Mouse (Mus musculus): ENCODE results near the gene Tle2. TPM values are rescaled to one million over a fixed set of nuclear protein-coding genes. Genes with fewer than 3 reads are reported as not detected.

Tle2 gene
- total and polyA plus RNA-seq, 3 experiments, result 0.19 to 2.4 TPM; not detected in 1

DNA sequence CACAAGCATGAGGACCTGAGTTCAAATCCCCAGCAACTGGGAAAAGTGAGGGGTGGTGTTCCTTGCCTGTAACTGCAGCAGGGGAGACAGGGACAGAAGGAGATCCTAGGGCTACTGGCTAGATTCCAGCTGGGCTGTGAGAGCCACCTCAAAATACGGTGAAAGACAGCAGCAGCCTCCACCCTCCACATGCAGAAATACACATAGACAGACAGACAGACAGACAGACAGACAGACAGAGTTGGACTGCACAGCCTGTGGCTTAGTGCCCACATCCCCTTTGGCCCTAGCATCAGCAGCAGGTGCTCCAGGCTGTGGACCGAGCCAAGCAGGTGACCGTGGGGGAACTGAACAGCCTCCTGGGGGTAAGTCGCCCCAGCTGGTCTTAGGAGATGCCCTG, 5.6 kb downstream of the Tle2 start:
- no peak overlapping the region for H3K27ac ChIP-seq (ENCODE audit: control insufficient read depth, low read depth, low read length)
- H3K36me3 ChIP-seq (ENCODE audit: control insufficient read depth in 1 of 2, insufficient read depth in 2 of 2, low read length in 2 of 2), result no peaks in the 10 kb centered on the region; a peak in 1 of 4 replicates
- TF ChIP-seq ZC3H11A (IDR thresholded peaks at IDR 0.05; ENCODE audit: low read depth, low read length) (no peak), SMC3 (IDR thresholded peaks at IDR 0.05; ENCODE audit: low read depth, low read length) (no peak), CHD2 (IDR thresholded peaks at IDR 0.05; ENCODE audit: low read length) (no peak), MAZ (IDR thresholded peaks at IDR 0.05; ENCODE audit: low read depth, low read length) (no peak), TAL1 (IDR thresholded peaks at IDR 0.05; ENCODE audit: low read length) (no peak)
- no peak overlapping the region for H3K9ac ChIP-seq (ENCODE audit: control insufficient read depth, low read depth, low read length, poor library complexity, severe bottlenecking)
- no peak for DNase-seq (ENCODE audit: low read depth, low spot score)
- H3K4me3 ChIP-seq (ENCODE audit: control insufficient read depth in 1 of 2, insufficient read depth in 1 of 2, low read depth in 2 of 2, low read length in 2 of 2), result no peak overlapping the region
- no peaks in the 10 kb centered on the region for H3K9me3 ChIP-seq (replicated peaks; ENCODE audit: insufficient read depth, low read length)
- no peaks in the 10 kb centered on the region for H3K27me3 ChIP-seq (ENCODE audit: control insufficient read depth in 1 of 2, insufficient read depth in 2 of 2, low read length in 2 of 2)
- no peaks in the 10 kb centered on the region for H3K79me2 ChIP-seq (ENCODE audit: control insufficient read depth, insufficient read depth, low read length, poor library complexity)
- H3K4me1 ChIP-seq (ENCODE audit: control insufficient read depth in 1 of 2, insufficient read depth in 2 of 2, low read length in 2 of 2), result peaks cover 0 to 6% of the 10 kb centered on the region in 2 experiments; a peak in 2 of 4 replicates

DNA sequence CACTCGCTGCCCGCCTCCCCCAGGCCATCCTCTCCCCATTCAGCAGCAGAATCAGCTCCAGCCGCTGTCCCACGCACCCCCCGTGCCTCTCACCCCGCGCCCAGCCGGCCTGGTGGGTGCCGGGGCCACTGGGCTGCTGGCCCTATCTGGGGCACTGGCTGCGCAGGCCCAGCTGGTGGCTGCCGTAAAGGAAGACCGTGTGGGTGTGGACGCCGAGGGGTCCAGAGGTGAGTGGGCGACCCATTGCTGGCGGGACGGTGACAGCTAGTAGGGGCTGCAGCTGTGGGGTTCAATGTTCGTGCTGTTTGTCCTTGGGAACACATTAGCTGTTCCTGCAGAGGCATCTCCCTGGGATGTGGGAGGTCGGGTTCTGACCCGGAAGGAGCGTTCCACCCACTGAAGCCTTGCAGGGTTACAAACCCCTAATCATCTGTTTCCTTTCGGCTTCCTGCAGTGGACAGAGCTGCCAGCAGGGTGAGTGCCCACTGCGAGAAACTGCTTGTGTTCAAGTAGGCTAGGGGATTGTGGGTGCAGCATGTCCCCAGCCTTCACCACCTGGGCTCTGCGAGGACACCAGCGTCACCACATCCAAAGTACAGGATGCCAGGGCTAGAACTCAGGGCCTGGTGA, 6.2 kb downstream of the Tle2 start:
- no peaks in the 10 kb centered on the region; a peak in 1 of 4 replicates for H3K36me3 ChIP-seq (ENCODE audit: control insufficient read depth in 1 of 2, insufficient read depth in 2 of 2, low read length in 2 of 2)
- H3K4me1 ChIP-seq (ENCODE audit: control insufficient read depth in 1 of 2, insufficient read depth in 2 of 2, low read length in 2 of 2), result peaks cover 0 to 2% of the 10 kb centered on the region in 2 experiments; a peak in 2 of 4 replicates

DNA sequence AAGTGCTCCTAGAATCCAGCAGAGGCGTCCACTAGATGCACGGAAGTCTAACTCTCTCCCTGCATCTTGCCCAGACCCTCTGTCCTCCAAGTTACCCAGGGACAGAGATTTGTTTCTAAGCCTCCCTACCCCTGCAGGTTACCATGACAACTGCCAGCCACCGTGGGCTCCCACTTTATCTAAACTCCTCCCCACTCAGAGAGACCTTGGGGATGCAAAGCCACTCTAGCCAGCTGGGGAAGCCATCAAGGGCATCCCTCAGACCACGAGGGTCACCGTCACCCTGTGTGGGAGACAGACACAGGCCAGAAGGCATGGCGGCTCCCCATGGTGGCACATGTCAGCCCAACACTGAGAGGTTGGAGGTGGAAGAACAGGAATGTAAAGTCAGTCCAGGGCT, 9.0 kb downstream of the Tle2 start:
- Histone ChIP-seq H3K27ac (ENCODE audit: control insufficient read depth, low read depth, low read length) (no peak overlapping the region), H3K4me3 (ENCODE audit: control insufficient read depth in 1 of 2, insufficient read depth in 1 of 2, low read depth in 2 of 2, low read length in 2 of 2) (no peak overlapping the region), H3K79me2 (ENCODE audit: control insufficient read depth, insufficient read depth, low read length, poor library complexity) (no peaks in the 10 kb centered on the region), H3K4me1 (ENCODE audit: control insufficient read depth in 1 of 2, insufficient read depth in 2 of 2, low read length in 2 of 2) (no peaks in the 10 kb centered on the region; a peak in 1 of 4 replicates), H3K27me3 (ENCODE audit: control insufficient read depth in 1 of 2, insufficient read depth in 2 of 2, low read length in 2 of 2) (no peaks in the 10 kb centered on the region), H3K9me3 (replicated peaks; ENCODE audit: insufficient read depth, low read length) (no peaks in the 10 kb centered on the region), H3K9ac (ENCODE audit: control insufficient read depth, low read depth, low read length, poor library complexity, severe bottlenecking) (no peak overlapping the region), H3K36me3 (ENCODE audit: control insufficient read depth in 1 of 2, insufficient read depth in 2 of 2, low read length in 2 of 2) (no peaks in the 10 kb centered on the region)
- DNase-seq (ENCODE audit: low read depth, low spot score), result no peak
- TF ChIP-seq ELF1 (IDR thresholded peaks at IDR 0.05; ENCODE audit: low read depth, low read length), result no peak
- TF ChIP-seq UBTF (IDR thresholded peaks at IDR 0.05; ENCODE audit: borderline replicate concordance, insufficient read depth, low read depth, low read length), result no peak
- TF ChIP-seq ZMIZ1 (IDR thresholded peaks at IDR 0.05; ENCODE audit: low read depth, low read length), result no peak
- no peak for TF ChIP-seq USF2 (IDR thresholded peaks at IDR 0.05; ENCODE audit: borderline replicate concordance in 1 of 2, insufficient read depth in 1 of 2, low read depth in 1 of 2, low read length in 2 of 2)
- no peak for TF ChIP-seq CHD2 (IDR thresholded peaks at IDR 0.05; ENCODE audit: low read length)
- no peak for TF ChIP-seq EP300 (IDR thresholded peaks at IDR 0.05; ENCODE audit: low read depth in 1 of 2, low read length in 2 of 2)
- TF ChIP-seq SIN3A (IDR thresholded peaks at IDR 0.05; ENCODE audit: low read length), result no peak
- TF ChIP-seq E2F4 (IDR thresholded peaks at IDR 0.05; ENCODE audit: borderline replicate concordance, low read depth, low read length), result no peak
- TF ChIP-seq MYC (IDR thresholded peaks at IDR 0.05; ENCODE audit: low read depth, low read length), result no peak
- no peak for TF ChIP-seq NRF1 (IDR thresholded peaks at IDR 0.05; ENCODE audit: insufficient read depth, low read depth, low read length, poor library complexity, severe bottlenecking)
- TF ChIP-seq MAZ (IDR thresholded peaks at IDR 0.05; ENCODE audit: low read depth, low read length), result no peak
- no peak for TF ChIP-seq USF1 (IDR thresholded peaks at IDR 0.05; ENCODE audit: low read depth, low read length)
- no peak for TF ChIP-seq TCF12 (IDR thresholded peaks at IDR 0.05; ENCODE audit: low read depth, low read length)

More for the DNA sequence above, 6.2 kb downstream of the Tle2 start:
- no peak for DNase-seq (ENCODE audit: low read depth, low spot score)
- no peak overlapping the region for H3K9ac ChIP-seq (ENCODE audit: control insufficient read depth, low read depth, low read length, poor library complexity, severe bottlenecking)
- no peaks in the 10 kb centered on the region for H3K9me3 ChIP-seq (replicated peaks; ENCODE audit: insufficient read depth, low read length)
- no peak overlapping the region for H3K4me3 ChIP-seq (ENCODE audit: control insufficient read depth in 1 of 2, insufficient read depth in 1 of 2, low read depth in 2 of 2, low read length in 2 of 2)
- TF ChIP-seq ZNF384 (IDR thresholded peaks at IDR 0.05; ENCODE audit: low read depth, low read length) (no peak), MXI1 (IDR thresholded peaks at IDR 0.05; ENCODE audit: low read depth, low read length) (no peak), BHLHE40 (IDR thresholded peaks at IDR 0.05; ENCODE audit: borderline replicate concordance, low read depth, low read length) (no peak), MYC (IDR thresholded peaks at IDR 0.05; ENCODE audit: low read depth, low read length) (no peak), USF1 (IDR thresholded peaks at IDR 0.05; ENCODE audit: low read depth, low read length) (no peak), EP300 (IDR thresholded peaks at IDR 0.05; ENCODE audit: low read depth in 1 of 2, low read length in 2 of 2) (no peak), CHD2 (IDR thresholded peaks at IDR 0.05; ENCODE audit: low read length) (no peak), TAL1 (IDR thresholded peaks at IDR 0.05; ENCODE audit: low read length) (no peak), TBP (IDR thresholded peaks at IDR 0.05; ENCODE audit: low read depth, low read length) (no peak), POLR2A (IDR thresholded peaks at IDR 0.05; ENCODE audit: control insufficient read depth in 1 of 2, insufficient read depth in 1 of 2, low read depth in 1 of 2, low read length in 2 of 2, poor library complexity in 1 of 2) (no peak), MAX (IDR thresholded peaks at IDR 0.05; ENCODE audit: low read length) (no peak), TCF12 (IDR thresholded peaks at IDR 0.05; ENCODE audit: low read depth, low read length) (no peak), GABPA (IDR thresholded peaks at IDR 0.05; ENCODE audit: low read depth, low read length) (no peak), CHD1 (IDR thresholded peaks at IDR 0.05; ENCODE audit: low read depth, low read length) (no peak), MAFK (IDR thresholded peaks at IDR 0.05; ENCODE audit: borderline replicate concordance, low read depth, low read length) (no peak), NRF1 (IDR thresholded peaks at IDR 0.05; ENCODE audit: insufficient read depth, low read depth, low read length, poor library complexity, severe bottlenecking) (no peak), GATA1 (IDR thresholded peaks at IDR 0.05; ENCODE audit: low read depth, low read length) (no peak), MEF2A (IDR thresholded peaks at IDR 0.05; ENCODE audit: extremely low read depth, insufficient replicate concordance, low read depth, low read length, poor library complexity, severe bottlenecking) (no peak), CTCF (IDR thresholded peaks at IDR 0.05 in 2 of 3, conservative IDR thresholded peaks at IDR 0.05 in 1 of 3; ENCODE audit: control insufficient read depth in 1 of 3, insufficient read depth in 1 of 3, low read depth in 2 of 3, low read length in 3 of 3, poor library complexity in 1 of 3, severe bottlenecking in 1 of 3) (no peak), ETS1 (IDR thresholded peaks at IDR 0.05; ENCODE audit: low read depth, low read length) (no peak)
- H3K27ac ChIP-seq (ENCODE audit: control insufficient read depth, low read depth, low read length), result no peak overlapping the region
- no peaks in the 10 kb centered on the region for H3K27me3 ChIP-seq (ENCODE audit: control insufficient read depth in 1 of 2, insufficient read depth in 2 of 2, low read length in 2 of 2)
- H3K79me2 ChIP-seq (ENCODE audit: control insufficient read depth, insufficient read depth, low read length, poor library complexity), result no peaks in the 10 kb centered on the region

Measured in MEL (cell line).